Mouse (Mus musculus): ENCODE data around the gene Cilp2. TPM values are rescaled to one million over a fixed set of nuclear protein-coding genes. Genes with fewer than 3 reads are reported as not detected.

The Cilp2 gene
- polyA plus RNA-seq, 1 experiment = 0.02 TPM

GRCm38 (mm10) chr8:69918506-69918905, 31.0 kb upstream of the Cilp2 start:
- Histone ChIP-seq H3K27me3 (ENCODE audit: control insufficient read depth, insufficient read depth, insufficient read length) (no peaks in the 10 kb centered on the region), H3K4me3 (ENCODE audit: insufficient read depth, poor library complexity, severe bottlenecking) (no peak overlapping the region), H3K79me3 (ENCODE audit: low read depth) (peaks cover 29% of the 10 kb centered on the region), H3K79me2 (ENCODE audit: control insufficient read depth, insufficient read depth) (peaks cover 47% of the 10 kb centered on the region), H3K36me3 (ENCODE audit: control insufficient read depth, insufficient read depth) (peaks cover 32% of the 10 kb centered on the region), H3ac (ENCODE audit: control insufficient read depth, insufficient read length, low read depth) (no peak overlapping the region)
- TF ChIP-seq FOSL1 (IDR thresholded peaks at IDR 0.05; ENCODE audit: insufficient read depth, low read length, poor library complexity, severe bottlenecking) (no peak), MAX (IDR thresholded peaks at IDR 0.05) (no peak)

GRCm38 (mm10) chr8:69915748-69916147, 28.3 kb upstream of the Cilp2 start:
- Histone ChIP-seq H3K4me3 (ENCODE audit: insufficient read depth, poor library complexity, severe bottlenecking) (no peak overlapping the region), H3K27me3 (ENCODE audit: control insufficient read depth, insufficient read depth, insufficient read length) (no peaks in the 10 kb centered on the region), H3K36me3 (ENCODE audit: control insufficient read depth, insufficient read depth) (peaks cover 55% of the 10 kb centered on the region), H3K79me2 (ENCODE audit: control insufficient read depth, insufficient read depth) (peaks cover 19% of the 10 kb centered on the region), H3K79me3 (ENCODE audit: low read depth) (peaks cover 18% of the 10 kb centered on the region), H3ac (ENCODE audit: control insufficient read depth, insufficient read length, low read depth) (no peak overlapping the region)
- TF ChIP-seq CEBPB (IDR thresholded peaks at IDR 0.05; ENCODE audit: low read depth) (no peak), USF1 (IDR thresholded peaks at IDR 0.05; ENCODE audit: low read depth) (no peak), MAX (IDR thresholded peaks at IDR 0.05) (no peak), FOSL1 (IDR thresholded peaks at IDR 0.05; ENCODE audit: insufficient read depth, low read length, poor library complexity, severe bottlenecking) (no peak), MYOG (IDR thresholded peaks at IDR 0.05; ENCODE audit: control insufficient read depth, extremely low read depth, insufficient read length) (no peak), MYOD1 (IDR thresholded peaks at IDR 0.05; ENCODE audit: control insufficient read depth, insufficient read length, low read depth) (no peak), CTCF (IDR thresholded peaks at IDR 0.05; ENCODE audit: control insufficient read depth, insufficient read depth, insufficient read length) (no peak)

GRCm38 (mm10) chr8:69914526-69914925, 27.0 kb upstream of the Cilp2 start:
- Histone ChIP-seq H3K79me3 (ENCODE audit: low read depth) (peaks cover 11% of the 10 kb centered on the region), H3K79me2 (ENCODE audit: control insufficient read depth, insufficient read depth) (peaks cover 14% of the 10 kb centered on the region), H3K27me3 (ENCODE audit: control insufficient read depth, insufficient read depth, insufficient read length) (no peaks in the 10 kb centered on the region), H3ac (ENCODE audit: control insufficient read depth, insufficient read length, low read depth) (no peak overlapping the region), H3K4me3 (ENCODE audit: insufficient read depth, poor library complexity, severe bottlenecking) (no peak overlapping the region), H3K36me3 (ENCODE audit: control insufficient read depth, insufficient read depth) (peaks cover 61% of the 10 kb centered on the region)
- TF ChIP-seq CTCF (IDR thresholded peaks at IDR 0.05; ENCODE audit: control insufficient read depth, insufficient read depth, insufficient read length) = no peak
- no peak for TF ChIP-seq USF1 (IDR thresholded peaks at IDR 0.05; ENCODE audit: low read depth)
- no peak for TF ChIP-seq FOSL1 (IDR thresholded peaks at IDR 0.05; ENCODE audit: insufficient read depth, low read length, poor library complexity, severe bottlenecking)
- no peak for TF ChIP-seq CEBPB (IDR thresholded peaks at IDR 0.05; ENCODE audit: low read depth)
- no peak for TF ChIP-seq MYOG (IDR thresholded peaks at IDR 0.05; ENCODE audit: control insufficient read depth, extremely low read depth, insufficient read length)
- TF ChIP-seq MAX (IDR thresholded peaks at IDR 0.05) = no peak
- TF ChIP-seq MYOD1 (IDR thresholded peaks at IDR 0.05; ENCODE audit: control insufficient read depth, insufficient read length, low read depth) = no peak

- Histone ChIP-seq H3K36me3 (ENCODE audit: control insufficient read depth, insufficient read depth) (peaks cover 70% of the 10 kb centered on the region), H3K79me3 (ENCODE audit: low read depth) (peaks cover under 1% of the 10 kb centered on the region)
- TF ChIP-seq CEBPB (IDR thresholded peaks at IDR 0.05; ENCODE audit: low read depth) (no peak), MAX (IDR thresholded peaks at IDR 0.05) (no peak), FOSL1 (IDR thresholded peaks at IDR 0.05; ENCODE audit: insufficient read depth, low read length, poor library complexity, severe bottlenecking) (no peak), USF1 (IDR thresholded peaks at IDR 0.05; ENCODE audit: low read depth) (no peak), CTCF (IDR thresholded peaks at IDR 0.05; ENCODE audit: control insufficient read depth, insufficient read depth, insufficient read length) (no peak), MYOD1 (IDR thresholded peaks at IDR 0.05; ENCODE audit: control insufficient read depth, insufficient read length, low read depth) (no peak), MYOG (IDR thresholded peaks at IDR 0.05; ENCODE audit: control insufficient read depth, extremely low read depth, insufficient read length) (no peak)
Observed at GRCm38 (mm10) chr8:69912478-69913074, 25.1 kb upstream of the Cilp2 start.

GRCm38 (mm10) chr8:69911917-69912316, 24.4 kb upstream of the Cilp2 start:
- no peak overlapping the region for H3ac ChIP-seq (ENCODE audit: control insufficient read depth, insufficient read length, low read depth)
- no peaks in the 10 kb centered on the region for H3K27me3 ChIP-seq (ENCODE audit: control insufficient read depth, insufficient read depth, insufficient read length)
- peaks cover 65% of the 10 kb centered on the region for H3K36me3 ChIP-seq (ENCODE audit: control insufficient read depth, insufficient read depth)
- TF ChIP-seq MYOD1 (IDR thresholded peaks at IDR 0.05; ENCODE audit: control insufficient read depth, insufficient read length, low read depth) (no peak), MYOG (IDR thresholded peaks at IDR 0.05; ENCODE audit: control insufficient read depth, extremely low read depth, insufficient read length) (no peak), MAX (IDR thresholded peaks at IDR 0.05) (no peak), FOSL1 (IDR thresholded peaks at IDR 0.05; ENCODE audit: insufficient read depth, low read length, poor library complexity, severe bottlenecking) (no peak)
- H3K4me3 ChIP-seq (ENCODE audit: insufficient read depth, poor library complexity, severe bottlenecking) = no peak overlapping the region
- no peaks in the 10 kb centered on the region for H3K79me2 ChIP-seq (ENCODE audit: control insufficient read depth, insufficient read depth)
- H3K79me3 ChIP-seq (ENCODE audit: low read depth) = no peaks in the 10 kb centered on the region

More at GRCm38 (mm10) chr8:69912478-69913074, 25.1 kb upstream of the Cilp2 start:
- H3ac ChIP-seq (ENCODE audit: control insufficient read depth, insufficient read length, low read depth) = no peak overlapping the region
- H3K27me3 ChIP-seq (ENCODE audit: control insufficient read depth, insufficient read depth, insufficient read length) = no peaks in the 10 kb centered on the region
- peaks cover under 1% of the 10 kb centered on the region for H3K79me2 ChIP-seq (ENCODE audit: control insufficient read depth, insufficient read depth)
- no peak overlapping the region for H3K4me3 ChIP-seq (ENCODE audit: insufficient read depth, poor library complexity, severe bottlenecking)

GRCm38 (mm10) chr8:69907106-69907505, 19.6 kb upstream of the Cilp2 start:
- H3ac ChIP-seq (ENCODE audit: control insufficient read depth, insufficient read length, low read depth) = no peak overlapping the region

More at GRCm38 (mm10) chr8:69907106-69907505, 19.6 kb upstream of the Cilp2 start:
- Histone ChIP-seq H3K27me3 (ENCODE audit: control insufficient read depth, insufficient read depth, insufficient read length) (no peaks in the 10 kb centered on the region), H3K79me3 (ENCODE audit: low read depth) (no peaks in the 10 kb centered on the region), H3K4me3 (ENCODE audit: insufficient read depth, poor library complexity, severe bottlenecking) (no peak overlapping the region), H3K79me2 (ENCODE audit: control insufficient read depth, insufficient read depth) (no peaks in the 10 kb centered on the region), H3K36me3 (ENCODE audit: control insufficient read depth, insufficient read depth) (peaks cover 29% of the 10 kb centered on the region)
- TF ChIP-seq MAX (IDR thresholded peaks at IDR 0.05) (no peak), USF1 (IDR thresholded peaks at IDR 0.05; ENCODE audit: low read depth) (no peak), MYOG (IDR thresholded peaks at IDR 0.05; ENCODE audit: control insufficient read depth, extremely low read depth, insufficient read length) (no peak), MYOD1 (IDR thresholded peaks at IDR 0.05; ENCODE audit: control insufficient read depth, insufficient read length, low read depth) (no peak), CEBPB (IDR thresholded peaks at IDR 0.05; ENCODE audit: low read depth) (no peak), CTCF (IDR thresholded peaks at IDR 0.05; ENCODE audit: control insufficient read depth, insufficient read depth, insufficient read length) (no peak), FOSL1 (IDR thresholded peaks at IDR 0.05; ENCODE audit: insufficient read depth, low read length, poor library complexity, severe bottlenecking) (no peak)
